Mouse (Mus musculus) cerebellum, adult 11-12 months (tissue): ENCODE data around the gene Ankrd2.
A peak's percentile ranks its signal among the peaks of the same experiment; 100 is the strongest.
"Not testable (repeated sequence)": the region's sequence is repeated elsewhere in the genome, so short reads cannot be mapped to it uniquely, and the experiment has no call there.

Experiments
- DNase-seq: peaks from one replicate; pipeline ENCODE4 v3.0.0; 2022

The Ankrd2 gene

GRCm38 (mm10) chr19:42058426-42058825 lies 22.6 kb downstream of the Ankrd2 start:
- no peak for DNase-seq

DNA sequence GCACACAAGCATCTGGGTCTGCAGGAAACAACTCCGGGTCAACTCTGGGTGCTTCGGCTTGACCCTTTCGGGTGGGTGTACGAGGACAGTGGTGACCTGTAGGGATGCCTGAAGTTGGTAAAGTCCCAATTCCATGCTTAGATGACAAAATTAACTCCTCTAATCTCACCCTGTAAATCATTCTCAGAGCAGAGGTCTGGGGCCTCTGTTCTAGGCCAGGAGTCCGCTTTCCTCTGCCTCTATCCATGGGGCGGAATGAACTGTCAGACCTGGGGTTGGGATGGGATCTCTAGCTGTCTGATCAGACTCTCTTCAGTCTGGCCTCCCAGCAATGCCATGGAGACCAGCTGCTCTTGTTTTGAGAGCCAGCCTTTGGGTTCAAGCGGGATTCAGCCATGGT lies 25.6 kb downstream of the Ankrd2 start:
- no peak for DNase-seq

DNA sequence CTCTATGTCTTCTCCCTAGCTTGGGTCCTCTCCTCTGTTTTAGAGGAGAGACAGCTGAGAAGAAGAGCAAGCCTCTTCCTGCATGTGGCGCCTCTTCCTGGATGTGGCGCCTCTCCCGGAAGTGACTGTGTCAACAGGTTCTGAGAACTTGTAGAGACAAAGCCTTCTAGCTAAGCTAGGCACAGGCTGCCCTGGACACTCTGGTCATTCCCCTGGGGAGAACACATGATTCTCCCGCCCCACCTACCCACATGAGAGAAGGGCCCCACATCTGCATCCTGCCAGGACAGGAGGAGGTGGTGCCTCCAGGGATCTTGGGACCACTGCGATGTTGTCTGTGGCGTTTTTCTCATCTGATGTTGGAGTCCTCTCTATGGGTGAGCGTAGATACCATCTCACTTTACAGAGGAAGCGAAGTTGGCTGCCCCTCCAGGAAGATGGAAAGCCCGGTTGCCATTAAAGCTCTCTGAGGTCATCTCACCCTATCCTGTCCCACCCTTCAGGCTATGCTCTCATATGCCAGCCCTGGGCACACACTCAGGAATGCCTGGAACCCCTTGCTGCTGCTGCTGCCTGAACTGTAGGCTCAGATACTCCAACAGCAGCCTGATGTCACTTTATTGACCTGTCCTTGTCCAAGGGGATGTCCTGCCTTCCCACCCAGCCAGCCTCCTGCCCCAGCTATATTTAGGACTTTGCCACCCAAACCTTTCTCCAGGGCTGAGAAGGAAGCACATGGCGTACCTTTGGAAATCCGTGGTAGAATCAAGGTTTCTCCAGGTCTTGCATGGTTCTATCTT lies 32.8 kb downstream of the Ankrd2 start:
- DNase-seq: no peak

DNA sequence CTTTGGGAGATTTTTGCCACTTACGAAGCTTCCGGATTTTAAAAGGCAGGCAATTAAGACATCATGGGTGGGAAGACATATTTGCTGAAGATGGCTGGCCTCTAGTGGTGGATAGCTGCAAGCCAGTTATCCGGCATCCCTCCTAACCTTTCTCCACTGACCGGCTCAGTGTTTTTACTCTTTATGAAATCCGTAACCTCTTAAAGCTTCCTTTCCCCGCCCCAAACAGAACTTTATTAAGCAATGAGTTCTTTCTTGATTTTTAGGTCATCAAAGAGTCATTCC lies 33.4 kb downstream of the Ankrd2 start:
- DNase-seq: no peak

DNA sequence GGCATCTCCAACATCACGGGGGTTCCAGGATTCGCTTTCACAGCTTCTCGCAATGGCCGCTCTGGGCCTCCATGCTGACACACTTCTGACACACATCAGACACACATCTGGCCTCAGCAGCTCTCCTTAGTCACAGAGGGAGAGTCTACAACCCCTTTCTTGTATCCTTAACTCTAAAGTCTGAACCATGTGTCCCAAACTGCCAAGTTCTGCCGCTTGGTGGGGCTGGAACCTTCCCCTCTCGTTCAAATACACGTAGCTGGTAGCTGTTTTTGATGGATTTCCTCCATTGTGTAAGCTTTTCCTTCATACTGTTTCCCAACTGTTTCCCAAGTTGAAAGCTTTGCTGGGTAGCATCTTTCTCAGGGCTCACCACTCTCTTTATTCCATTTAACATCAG lies 35.4 kb downstream of the Ankrd2 start:
- DNase-seq: no peak

GRCm38 (mm10) chr19:42071886-42072608 lies 36.2 kb downstream of the Ankrd2 start:
- no peak for DNase-seq

DNA sequence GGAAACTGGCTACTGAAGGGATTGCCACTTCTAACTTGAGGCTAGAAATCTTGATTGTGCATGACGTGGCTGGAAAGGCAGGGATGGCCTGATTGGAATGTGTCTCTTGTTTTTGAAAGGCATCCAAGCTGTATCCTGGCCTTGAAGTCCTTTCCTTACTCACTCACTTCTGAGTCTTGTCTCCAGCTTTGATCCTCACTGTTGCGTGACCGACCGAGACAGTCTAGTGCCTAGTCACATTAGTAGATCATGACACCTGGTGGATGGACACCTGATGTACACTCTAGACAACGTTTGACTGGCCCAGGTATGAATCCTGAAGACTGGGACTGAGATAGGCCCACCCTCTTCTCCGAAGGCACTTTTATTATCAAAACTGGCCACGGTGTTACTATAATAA lies 37.0 kb downstream of the Ankrd2 start:
- no peak for DNase-seq

DNA sequence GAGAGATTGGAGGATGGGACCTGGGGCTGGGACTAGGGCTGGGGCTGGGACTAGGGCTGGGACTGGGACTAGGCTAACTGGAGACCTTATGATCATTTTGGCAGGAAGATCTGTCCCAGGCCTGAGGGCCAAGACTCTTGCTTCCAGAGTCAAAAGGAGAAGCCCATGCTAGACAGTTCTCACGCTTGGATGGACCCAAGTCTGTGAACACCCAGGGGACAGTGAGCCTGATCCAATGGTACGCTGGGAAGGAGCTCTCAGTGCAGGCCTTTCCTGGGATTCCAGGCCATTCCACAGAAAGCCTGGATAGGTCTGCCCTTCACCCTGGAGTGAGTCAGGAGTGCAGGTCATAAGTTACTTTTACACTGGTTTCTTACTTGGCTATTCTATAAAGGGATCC lies 39.3 kb downstream of the Ankrd2 start:
- DNase-seq: no peak

DNA sequence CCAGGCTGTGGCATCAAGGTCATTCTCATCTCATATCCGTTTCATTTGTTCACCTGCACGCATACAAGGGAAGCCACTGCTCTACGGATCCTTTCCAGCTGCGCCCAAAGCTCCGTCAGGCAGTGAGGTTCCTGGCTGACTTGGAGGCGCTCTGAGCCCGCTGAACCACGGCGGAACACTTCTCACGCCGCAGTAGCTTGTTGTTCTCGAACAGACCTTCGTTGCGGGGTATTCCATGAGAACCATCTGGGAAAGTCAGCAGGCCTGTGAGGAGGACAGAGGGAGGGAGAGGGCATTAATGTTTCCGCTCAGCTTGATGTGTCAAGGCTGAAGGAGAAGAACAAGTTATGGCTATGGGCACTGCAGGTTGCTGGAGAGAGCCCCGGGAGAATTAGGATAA lies 40.2 kb downstream of the Ankrd2 start:
- DNase-seq: no peak

DNA sequence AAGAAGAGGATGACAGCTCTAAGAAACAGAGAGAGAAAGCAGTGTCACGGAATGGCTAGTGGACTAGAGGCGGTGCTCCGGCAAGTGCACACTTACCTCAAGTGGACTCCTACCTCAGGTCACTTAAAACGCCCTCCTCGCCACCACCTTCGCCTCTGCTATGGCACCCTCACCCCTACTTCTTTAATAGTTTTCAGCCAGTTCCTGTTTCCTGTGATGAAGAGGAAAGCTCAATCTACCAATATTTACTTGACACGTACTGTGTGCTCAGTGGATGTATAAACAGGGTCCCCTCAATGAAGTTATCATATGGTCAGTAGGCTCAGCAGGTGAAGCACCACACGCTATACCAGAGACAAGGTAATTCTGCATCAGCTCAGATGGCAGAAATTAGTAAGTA lies 42.8 kb downstream of the Ankrd2 start:
- no peak for DNase-seq

- DNase-seq: no peak
Observed at GRCm38 (mm10) chr19:42079006-42079405, 43.2 kb downstream of the Ankrd2 start.

- DNase-seq: no peak
Observed at GRCm38 (mm10) chr19:42079950-42080349, 44.1 kb downstream of the Ankrd2 start.

DNA sequence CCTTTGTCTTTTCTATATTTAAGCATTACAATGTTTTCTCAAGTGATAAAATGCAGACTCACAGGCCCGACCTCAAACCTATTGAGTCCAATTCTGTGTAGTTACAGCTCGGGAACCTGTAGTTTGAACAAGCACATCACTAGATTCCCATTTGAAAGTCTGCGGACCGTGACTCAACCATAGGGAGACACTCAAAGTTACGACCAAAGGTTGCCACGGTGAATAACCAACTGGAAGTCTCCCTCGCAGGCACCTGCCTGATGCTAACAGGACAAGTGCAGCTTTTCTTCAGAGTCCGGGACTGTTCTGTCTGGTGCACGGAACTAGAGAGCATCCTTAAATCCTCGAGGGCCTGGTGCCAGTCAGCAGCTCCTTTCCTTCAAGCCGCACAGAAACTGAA lies 44.7 kb downstream of the Ankrd2 start:
- no peak for DNase-seq

GRCm38 (mm10) chr19:42081613-42082012 lies 45.8 kb downstream of the Ankrd2 start:
- not testable (repeated sequence) for DNase-seq

DNA sequence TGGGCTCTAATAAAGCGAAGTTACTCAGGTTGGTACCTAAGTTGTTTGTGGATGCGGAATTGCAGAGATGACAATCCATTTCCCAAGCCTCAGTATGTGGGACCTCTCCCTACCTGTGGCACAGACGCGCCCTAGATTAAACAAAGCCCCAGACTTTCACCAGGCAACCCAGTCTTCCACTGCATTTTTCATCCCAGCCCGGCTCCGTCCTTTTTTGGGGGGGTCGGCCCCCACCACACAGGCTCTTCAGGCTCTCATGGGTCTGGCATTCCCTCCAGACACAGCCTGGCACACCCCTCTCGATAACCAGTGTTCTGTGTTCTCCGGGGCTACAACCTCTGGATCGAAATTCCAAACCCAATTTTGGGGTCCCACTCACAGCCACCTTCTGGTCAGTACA lies 49.9 kb downstream of the Ankrd2 start:
- no peak for DNase-seq

DNA sequence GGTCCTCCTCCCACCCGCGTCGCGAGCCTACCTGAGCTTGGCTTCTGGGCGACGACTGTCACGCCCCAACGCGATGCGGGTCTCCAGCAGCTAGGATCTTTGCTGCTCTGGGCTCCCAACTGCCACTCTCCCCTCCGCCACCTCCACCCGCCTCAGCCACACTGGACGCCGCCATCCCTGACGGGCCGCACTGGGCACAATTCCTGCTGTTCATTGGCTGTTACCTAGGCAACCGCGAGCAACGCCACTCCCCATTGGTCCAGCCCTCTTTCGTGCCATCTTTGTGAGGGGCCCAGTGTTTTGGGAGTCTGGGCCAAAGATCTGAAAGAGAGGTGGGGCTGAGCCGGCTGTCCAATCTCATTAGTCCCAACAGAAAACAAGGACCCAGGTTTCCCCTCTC lies 50.4 kb downstream of the Ankrd2 start, which contains the start of gene Morn4:
Morn4 (minus strand) TSS at position 192 of the 400 bp plus-strand sequence.
- DNase-seq: peak; percentile 91

DNA sequence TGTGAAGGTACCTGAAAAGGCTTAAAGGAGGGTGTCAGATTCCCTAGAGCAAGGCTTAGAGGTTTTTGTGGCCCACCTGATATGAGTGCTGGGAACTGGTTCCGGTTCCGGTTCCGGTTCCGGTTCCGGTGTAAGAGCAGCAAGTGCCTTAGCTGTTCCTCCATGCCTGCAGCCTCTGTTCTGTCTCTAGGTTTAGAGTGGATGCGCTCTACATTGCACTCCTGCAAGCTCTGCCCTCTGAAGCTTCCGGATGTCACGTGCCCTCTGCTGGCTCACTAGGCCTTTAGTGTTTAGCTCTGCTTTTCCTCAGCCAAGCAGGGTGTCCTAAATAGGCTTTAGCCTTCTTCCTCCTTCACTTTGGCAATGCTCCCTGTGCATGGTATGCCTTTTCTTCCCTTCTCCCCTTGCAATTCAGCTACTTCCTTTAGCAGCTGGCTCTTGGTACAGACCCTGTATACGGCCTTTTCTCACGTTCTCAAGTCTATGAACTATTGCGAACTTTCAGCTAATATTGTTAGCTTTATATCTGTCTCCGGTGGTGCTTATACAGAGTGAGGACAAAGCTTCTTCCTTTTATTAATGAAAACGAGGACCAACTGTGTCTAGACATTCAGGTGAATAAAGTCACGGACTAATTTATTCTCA lies 53.4 kb downstream of the Ankrd2 start:
- DNase-seq: peak; percentile 60

- peak; percentile 100 for DNase-seq
Observed at GRCm38 (mm10) chr19:42089748-42090595, 54.2 kb downstream of the Ankrd2 start, which contains the start of gene Pi4k2a. Gene Pi4k2a, plus strand, starts transcription at chr19:42090470.

DNA sequence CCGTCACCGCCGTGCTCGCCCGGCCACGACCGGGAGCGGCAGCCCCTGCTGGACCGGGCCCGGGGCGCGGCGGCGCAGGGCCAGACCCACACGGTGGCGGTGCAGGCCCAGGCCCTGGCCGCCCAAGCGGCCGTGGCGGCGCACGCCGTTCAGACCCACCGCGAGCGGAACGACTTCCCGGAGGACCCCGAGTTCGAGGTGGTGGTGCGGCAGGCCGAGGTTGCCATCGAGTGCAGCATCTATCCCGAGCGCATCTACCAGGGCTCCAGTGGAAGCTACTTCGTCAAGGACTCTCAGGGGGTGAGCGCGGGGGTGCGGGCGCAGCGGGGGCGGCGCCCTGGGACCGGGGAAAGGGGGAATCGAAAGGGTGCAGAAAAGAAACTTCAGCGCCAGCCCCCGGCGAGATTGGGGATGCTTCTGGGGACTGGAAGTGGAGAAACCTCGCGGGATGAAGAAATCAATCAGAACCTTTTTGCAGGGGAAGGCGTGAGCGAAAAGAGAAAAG lies 54.9 kb downstream of the Ankrd2 start:
- no peak for DNase-seq
